Mouse (Mus musculus) urinary bladder, postnatal 14 days (tissue): ENCODE measurements at regions not wholly inside any gene's neighbourhood (a gene's known extent, or its start where the extent isn't known, plus 50 kb on each side); places are given as distances from the start of the nearest gene placed in this dataset.

Experiments used
- DNase-seq: peaks from one replicate; pipeline ENCODE4 v3.0.0; 2021; ENCODE audit warnings: low spot score

GRCm38 (mm10) chr1:136781561-136782025 is 156.9 kb downstream of the Zfp281 start:
- peak; percentile 15 for DNase-seq

DNA sequence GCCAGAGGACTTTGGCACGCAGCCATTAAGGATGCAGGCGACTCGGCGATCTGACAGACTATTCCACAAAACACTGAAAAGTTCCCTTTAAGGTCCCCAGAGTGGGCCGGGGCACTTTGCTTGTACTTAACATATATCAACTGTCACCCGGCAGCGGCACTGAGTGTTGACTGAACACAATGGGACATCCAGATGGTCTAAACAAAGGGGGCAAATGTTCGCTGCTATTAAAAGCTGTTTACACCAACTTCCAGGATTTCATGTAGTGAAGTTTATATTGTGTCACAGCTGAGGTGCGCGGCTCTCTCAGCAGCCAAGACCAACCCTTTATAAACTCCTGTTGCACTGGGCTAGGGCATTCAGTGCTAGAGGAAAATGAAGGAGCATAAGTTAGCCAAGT is 157.6 kb downstream of the Zfp281 start:
- no peak for DNase-seq

- DNase-seq, result no peak
Observed at GRCm38 (mm10) chr1:136784178-136784577, 159.5 kb downstream of the Zfp281 start.

GRCm38 (mm10) chr1:136788979-136789513 is 164.3 kb downstream of the Zfp281 start:
- DNase-seq, result no peak

DNA sequence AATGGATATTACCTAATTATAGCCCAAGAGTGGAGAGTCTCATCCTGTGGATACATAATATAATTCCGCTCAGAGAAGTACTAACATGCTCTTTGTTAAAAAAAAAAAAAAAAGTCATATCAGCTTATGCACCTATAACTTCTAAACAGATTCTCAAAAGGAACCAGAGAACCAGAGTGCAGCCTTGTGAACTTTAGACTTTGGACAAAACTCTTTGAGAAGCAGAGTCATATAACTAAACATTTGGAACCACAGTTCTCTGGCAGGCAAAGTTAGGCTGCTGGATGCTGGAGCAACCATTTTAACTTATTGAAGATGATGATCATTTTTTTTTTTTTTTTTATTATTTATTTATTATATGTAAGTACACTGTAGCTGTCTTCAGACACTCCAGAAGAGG is 166.9 kb downstream of the Zfp281 start:
- no peak for DNase-seq
